Mouse (Mus musculus): ENCODE measurements at regions not wholly inside any gene's neighbourhood (a gene's known extent, or its start where the extent isn't known, plus 50 kb on each side); places are given as distances from the start of the nearest gene placed in this dataset.
A peak's percentile ranks its signal among the peaks of the same experiment; 100 is the strongest.

GRCm38 (mm10) chr10:67658005-67658545 lies 109.3 kb upstream of the Ado start:
- DNase-seq: no peak

GRCm38 (mm10) chr10:67657305-67657704 lies 108.5 kb upstream of the Ado start:
- DNase-seq: no peak

- DNase-seq: no peak
Observed at GRCm38 (mm10) chr10:67654518-67654917, 105.8 kb upstream of the Ado start.

GRCm38 (mm10) chr10:67652300-67652699 lies 103.5 kb upstream of the Ado start:
- no peak for DNase-seq

GRCm38 (mm10) chr10:67651386-67651785 lies 102.6 kb upstream of the Ado start:
- DNase-seq: no peak

- DNase-seq: no peak
Observed at GRCm38 (mm10) chr10:67647777-67648727, 99.3 kb upstream of the Ado start.

GRCm38 (mm10) chr10:67646659-67647559 lies 98.2 kb upstream of the Ado start:
- DNase-seq: no peak

GRCm38 (mm10) chr10:67645821-67646220 lies 97.1 kb upstream of the Ado start:
- DNase-seq: no peak

GRCm38 (mm10) chr10:67644280-67644679 lies 95.5 kb upstream of the Ado start:
- no peak for DNase-seq

GRCm38 (mm10) chr10:67643685-67644084 lies 94.9 kb upstream of the Ado start:
- DNase-seq: peak; percentile 20

- no peak for DNase-seq
Observed at GRCm38 (mm10) chr10:67637339-67637738, 88.6 kb upstream of the Ado start.

GRCm38 (mm10) chr10:67636569-67636968 lies 87.8 kb upstream of the Ado start:
- no peak for DNase-seq

GRCm38 (mm10) chr10:67634795-67635194 lies 86.0 kb upstream of the Ado start:
- no peak for DNase-seq

- DNase-seq: no peak
Observed at GRCm38 (mm10) chr10:67633063-67633462, 84.3 kb upstream of the Ado start.

GRCm38 (mm10) chr10:67623338-67623737 lies 74.6 kb upstream of the Ado start:
- DNase-seq: no peak

GRCm38 (mm10) chr10:67620018-67620417 lies 71.3 kb upstream of the Ado start:
- no peak for DNase-seq

GRCm38 (mm10) chr10:67618112-67618511 lies 69.4 kb upstream of the Ado start:
- DNase-seq: no peak

- no peak for DNase-seq
Observed at GRCm38 (mm10) chr10:67615016-67615415, 66.3 kb upstream of the Ado start.

GRCm38 (mm10) chr10:67610689-67611088 lies 61.9 kb upstream of the Ado start:
- no peak for DNase-seq

GRCm38 (mm10) chr10:67608033-67608432 lies 59.3 kb upstream of the Ado start:
- no peak for DNase-seq

GRCm38 (mm10) chr10:67607297-67608032 lies 58.7 kb upstream of the Ado start:
- DNase-seq: no peak

- no peak for DNase-seq
Observed at GRCm38 (mm10) chr10:67606739-67607138, 58.0 kb upstream of the Ado start.

GRCm38 (mm10) chr10:67599390-67599789 lies 50.6 kb upstream of the Ado start:
- DNase-seq: no peak
